In the genomic region with DNA sequence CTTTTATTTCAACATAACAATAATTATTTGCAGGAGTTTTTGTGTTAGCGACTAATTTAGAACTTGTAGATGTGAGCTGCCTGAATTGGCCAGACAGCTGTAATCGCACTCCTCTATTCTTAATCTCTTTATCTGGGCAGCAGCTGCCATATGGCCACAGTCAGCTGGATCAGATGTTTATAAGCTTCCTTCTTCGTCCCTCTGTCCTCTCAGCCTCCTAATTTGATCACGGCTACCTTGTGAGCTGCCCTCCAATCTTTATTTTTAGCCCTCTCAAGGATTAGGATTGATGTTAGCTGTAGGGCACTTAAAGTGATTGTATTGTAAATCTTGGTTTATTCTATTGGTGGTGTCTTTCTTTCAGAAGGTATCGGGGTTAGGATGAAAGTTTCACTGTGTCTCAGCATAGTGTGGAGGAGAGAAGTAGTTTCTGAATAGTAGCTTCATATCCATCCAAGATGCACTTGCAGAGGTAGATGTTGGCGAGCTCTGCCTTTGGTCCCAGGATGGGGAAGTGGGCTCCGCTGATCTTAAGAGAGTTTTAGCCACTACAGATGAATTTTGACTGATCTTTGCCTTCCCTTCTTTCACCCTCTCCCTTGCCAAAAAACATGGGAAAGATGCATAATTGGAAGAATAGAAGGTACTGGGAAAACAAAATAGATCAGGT, we compare ENCODE assay signal across 9 mouse cellular contexts. TPM values are rescaled to one million over a fixed set of nuclear protein-coding genes. Genes with fewer than 3 reads are reported as not detected.
A peak's percentile ranks its signal among the peaks of the same experiment; 100 is the strongest.
DNase-seq lines count a peak whose midpoint lies in the region; ATAC-seq and TF ChIP-seq lines count a peak whose summit lies in the region.
"Had no signal": no experiment of that assay in that cellular context is flagged by ENCODE, and none has a peak within 500 bp of the region (broad histone marks: within the 10 kb centered on the region; RNA-seq: fewer than 3 reads in every experiment).

No protein-coding gene starts in this region.

- no peak for DNase-seq in heart, postnatal 0 days (ENCODE audit: low spot score)
- no peak for DNase-seq in heart, postnatal 4 days
- peak; percentile 50 for DNase-seq in embryo, embryonic 10.5 days (ENCODE audit: low spot score)
- no peak for DNase-seq in left cerebral cortex, postnatal 10 days (ENCODE audit: extremely low spot score in 1 of 2, low spot score in 2 of 2)
- DNase-seq in left cerebral cortex, adult 9 months (ENCODE audit: low spot score in 2 of 2) = no peak
- DNase-seq: kidney, postnatal 36 days had no signal

- H3K9ac ChIP-seq in heart, postnatal 0 days (replicated peaks; ENCODE audit: low read depth, low read length) = peak overlapping the region; percentile 16; the same call in 1 of the 2 replicates
- peak overlapping the region; percentile 63 for H3K9ac ChIP-seq in hindbrain, embryonic 12.5 days
- H3K9ac ChIP-seq in neural tube, embryonic 14.5 days (replicated peaks; ENCODE audit: low read depth, low read length) = 0 out of 2 replicates have a peak overlapping the region, but pooled peaks have one; percentile 5

- TF ChIP-seq EP300 in heart, postnatal 0 days (IDR thresholded peaks at IDR 0.05; ENCODE audit: low read depth) = no peak

- no peak for ATAC-seq in heart, postnatal 0 days (ENCODE audit: insufficient read depth, low read depth)
- ATAC-seq in hindbrain, embryonic 12.5 days (ENCODE audit: low FRiP score) = no peak
- ATAC-seq in neural tube, embryonic 14.5 days (ENCODE audit: low read depth) = no peak
- no peak for ATAC-seq in megakaryocyte, adult 5-6 weeks (ENCODE audit: poor library complexity, severe bottlenecking)

- no peak overlapping the region for H3K4me2 ChIP-seq in heart, postnatal 0 days (ENCODE audit: low read depth, low read length)
- peak overlapping the region; percentile 74 for H3K4me2 ChIP-seq in hindbrain, embryonic 12.5 days (replicated peaks)
- peak overlapping the region; percentile 92; the same call in 1 of the 2 replicates for H3K4me2 ChIP-seq in neural tube, embryonic 14.5 days (ENCODE audit: low read depth, low read length)

- peaks cover 21% of the 10 kb centered on the region for H3K36me3 ChIP-seq in heart, postnatal 0 days (replicated peaks; ENCODE audit: control insufficient read depth, insufficient read depth, low read length)
- peaks cover 12% of the 10 kb centered on the region for H3K36me3 ChIP-seq in hindbrain, embryonic 12.5 days
- H3K36me3 ChIP-seq in neural tube, embryonic 14.5 days (ENCODE audit: control insufficient read depth, insufficient read depth, low read length) = no peaks in the 10 kb centered on the region; the same call in 1 of the 2 replicates

- no peak overlapping the region for H3K4me3 ChIP-seq in heart, postnatal 0 days (ENCODE audit: low read depth, low read length)
- H3K4me3 ChIP-seq in hindbrain, embryonic 12.5 days = peak overlapping the region; percentile 88
- H3K4me3 ChIP-seq in neural tube, embryonic 14.5 days (ENCODE audit: low read depth, low read length) = peak overlapping the region; percentile 79

- H3K27me3 ChIP-seq in heart, postnatal 0 days (ENCODE audit: control insufficient read depth, insufficient read depth, low read length) = no peaks in the 10 kb centered on the region
- no peaks in the 10 kb centered on the region for H3K27me3 ChIP-seq in hindbrain, embryonic 12.5 days
- H3K27me3 ChIP-seq in neural tube, embryonic 14.5 days (ENCODE audit: control insufficient read depth, insufficient read depth, low read length) = no peaks in the 10 kb centered on the region

- H3K9me3 ChIP-seq in heart, postnatal 0 days (replicated peaks; ENCODE audit: control insufficient read depth, low read length) = no peaks in the 10 kb centered on the region
- H3K9me3 ChIP-seq in hindbrain, embryonic 12.5 days (replicated peaks) = no peaks in the 10 kb centered on the region
- H3K9me3 ChIP-seq in neural tube, embryonic 14.5 days (ENCODE audit: control insufficient read depth, low read length) = no peaks in the 10 kb centered on the region

- WGBS in heart, postnatal 0 days = 43% methylated on average over 7 of the region's 7 CpGs
- 22% methylated on average over 7 of the region's 7 CpGs for WGBS in hindbrain, embryonic 12.5 days
- WGBS in neural tube, embryonic 14.5 days = 18% methylated on average over 7 of the region's 7 CpGs

- H3K27ac ChIP-seq in heart, postnatal 0 days (ENCODE audit: low read depth) = no peak overlapping the region
- peak overlapping the region; percentile 83 for H3K27ac ChIP-seq in hindbrain, embryonic 12.5 days
- H3K27ac ChIP-seq in neural tube, embryonic 14.5 days (ENCODE audit: low read depth, low read length) = no peak overlapping the region

- no peak for TF ChIP-seq CTCF in heart, postnatal 0 days (IDR thresholded peaks at IDR 0.05; ENCODE audit: low read depth)

- H3K4me1 ChIP-seq in heart, postnatal 0 days (ENCODE audit: control insufficient read depth, insufficient read depth) = peaks cover 16% of the 10 kb centered on the region
- peaks cover 50% of the 10 kb centered on the region for H3K4me1 ChIP-seq in hindbrain, embryonic 12.5 days
- peaks cover 49% of the 10 kb centered on the region for H3K4me1 ChIP-seq in neural tube, embryonic 14.5 days (ENCODE audit: control insufficient read depth, insufficient read depth, low read length)

- intact Hi-C loops in left cerebral cortex, postnatal 10 days (cut with DNase I) = loop anchor here (5.0 to 10.0 kb wide), 3 partner anchors 391 to 513 kb away; no protein-coding TSS in a partner anchor

RNA-seq across cellular contexts. Expression of a gene that starts 3.4 kb away (rescaled TPM):
- 12.5 and 15.2 TPM in 2 replicates for total RNA-seq in heart, postnatal 0 days (2014; rRNA removed; ENCODE audit: low replicate concordance)
- 1.3 and 1.7 TPM in 2 replicates for polyA plus RNA-seq in heart, postnatal 0 days (2015; fragmentation: Nextera tagmentation; extraction: Ambion mirVana)
- 10 to 100 TPM; 44.2 to 49.7 TPM for total RNA-seq in heart, postnatal 4 days (2021)
- 10.0 and 10.8 TPM in 2 replicates for polyA plus RNA-seq in hindbrain, embryonic 12.5 days (2016; fragmentation: Nextera tagmentation; extraction: Ambion mirVana)
- polyA plus RNA-seq in neural tube, embryonic 14.5 days (2014; fragmentation: Nextera tagmentation; extraction: Ambion mirVana) = 3.0 and 6.7 TPM in 2 replicates
- 100 to 1,000 TPM; 464 to 529 TPM for total RNA-seq in left cerebral cortex, postnatal 10 days (2021)
- total RNA-seq in megakaryocyte, adult 5-6 weeks (2015) = 45.0 and 48.4 TPM in 2 replicates
- 47.9 and 73.7 TPM in 2 replicates for total RNA-seq in megakaryocyte, adult 5-6 weeks (2017)

Comparison
In these comparisons a context has a peak if more than half of its experiments do, and no peak if none do; other contexts are left out.
1. H3K9ac ChIP-seq: peak in every context shown above with its lines; median percentile 63 in hindbrain, embryonic 12.5 days; 16 in heart, postnatal 0 days; 5 in neural tube, embryonic 14.5 days.
2. RNA of a gene that starts 3.4 kb away (total RNA-seq): 464 to 529 TPM in left cerebral cortex, postnatal 10 days; 44.2 to 49.7 TPM in heart, postnatal 4 days, 45.0 to 73.7 TPM in megakaryocyte, adult 5-6 weeks and 12.5 to 15.2 TPM in heart, postnatal 0 days; every median in the first group is over 4 times any median in the second.